Mouse (Mus musculus): ENCODE data around the gene Msi2. TPM values are rescaled to one million over a fixed set of nuclear protein-coding genes. Genes with fewer than 3 reads are reported as not detected.

Msi2 gene
- polyA plus RNA-seq, 1 experiment from 2014 or later, result 15.1 TPM

DNA sequence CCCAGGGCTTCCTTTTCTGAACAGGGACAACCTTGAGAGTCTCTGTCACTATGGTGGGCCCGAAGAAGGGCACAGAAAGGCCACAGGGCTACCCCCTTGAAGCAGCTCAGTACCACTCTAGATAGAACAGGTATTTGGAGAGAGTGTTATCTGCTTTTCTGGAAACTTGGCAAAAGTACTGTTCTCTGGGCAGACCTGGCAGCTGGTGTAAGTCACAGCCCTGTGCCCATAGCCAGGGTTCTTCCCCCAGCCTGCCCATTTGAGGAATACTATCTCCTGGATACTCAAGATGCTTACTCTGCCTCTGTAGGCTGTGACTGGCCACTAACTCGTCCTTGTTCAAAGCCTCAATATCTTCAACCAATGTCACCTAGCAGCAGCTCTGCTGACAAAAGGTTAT is 338.7 kb downstream of the Msi2 start:
- H3K36me3 ChIP-seq (ENCODE audit: control insufficient read depth, insufficient read depth, low read length), result 0 out of 2 replicates have a peak, but pooled peaks cover 4% of the 10 kb centered on the region
- 66% methylated on average over 2 of the region's 2 CpGs for WGBS
- no peak overlapping the region for H3K4me2 ChIP-seq (ENCODE audit: low read depth, low read length)
- no peak for ATAC-seq (ENCODE audit: low read depth)
- no peak overlapping the region for H3K9ac ChIP-seq (ENCODE audit: low read length)
- H3K27me3 ChIP-seq (ENCODE audit: control insufficient read depth, insufficient read depth, low read depth, low read length), result no peaks in the 10 kb centered on the region
- H3K4me1 ChIP-seq (replicated peaks; ENCODE audit: control insufficient read depth, insufficient read depth, low read length), result peaks cover 8% of the 10 kb centered on the region; the same call in 1 of the 2 replicates
- no peaks in the 10 kb centered on the region for H3K9me3 ChIP-seq (ENCODE audit: control insufficient read depth, low read length)
- H3K4me3 ChIP-seq (ENCODE audit: low read length), result no peak overlapping the region
- no peak overlapping the region for H3K27ac ChIP-seq (ENCODE audit: low read length)

DNA sequence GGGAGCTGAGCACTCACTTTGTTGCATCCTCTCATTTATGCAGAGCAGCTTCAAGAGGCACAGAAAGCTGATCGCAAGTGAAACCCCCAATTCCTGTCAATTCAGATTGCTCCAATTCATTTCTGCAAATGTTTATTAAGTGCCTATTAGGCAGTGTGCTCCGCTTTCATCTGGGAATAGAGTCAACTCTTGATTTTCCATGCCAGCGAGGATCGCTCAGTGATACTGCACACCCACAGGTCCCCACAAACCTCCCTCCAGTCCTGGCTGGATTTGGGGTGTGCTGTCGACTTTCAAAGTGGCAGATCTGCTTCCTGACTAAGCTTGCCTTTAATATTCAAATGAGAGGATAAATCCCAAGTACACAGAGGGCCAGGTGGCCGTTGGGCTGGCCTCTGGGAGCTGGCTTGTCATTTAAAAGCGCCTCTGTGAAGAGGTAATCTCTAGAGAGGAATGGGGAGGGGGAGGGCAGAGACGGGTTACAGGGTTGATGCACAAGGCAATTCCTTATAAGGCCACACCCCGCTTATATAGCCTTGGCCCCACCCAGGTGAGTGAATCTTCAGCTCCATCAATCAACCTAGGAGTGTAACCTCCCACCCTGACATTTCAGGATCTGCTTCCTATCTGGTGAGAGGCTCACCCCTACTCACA is 339.5 kb downstream of the Msi2 start:
- Histone ChIP-seq H3K4me2 (ENCODE audit: low read depth, low read length) (no peak overlapping the region), H3K9me3 (ENCODE audit: control insufficient read depth, low read length) (no peaks in the 10 kb centered on the region), H3K4me1 (replicated peaks; ENCODE audit: control insufficient read depth, insufficient read depth, low read length) (peaks cover 8% of the 10 kb centered on the region; the same call in 1 of the 2 replicates), H3K27me3 (ENCODE audit: control insufficient read depth, insufficient read depth, low read depth, low read length) (no peaks in the 10 kb centered on the region), H3K9ac (ENCODE audit: low read length) (no peak overlapping the region), H3K36me3 (ENCODE audit: control insufficient read depth, insufficient read depth, low read length) (0 out of 2 replicates have a peak, but pooled peaks cover 4% of the 10 kb centered on the region), H3K27ac (ENCODE audit: low read length) (no peak overlapping the region), H3K4me3 (ENCODE audit: low read length) (no peak overlapping the region)
- whole genome bisulfite sequencing, result 62% methylated on average over 9 of the region's 9 CpGs
- no peak for ATAC-seq (ENCODE audit: low read depth)

DNA sequence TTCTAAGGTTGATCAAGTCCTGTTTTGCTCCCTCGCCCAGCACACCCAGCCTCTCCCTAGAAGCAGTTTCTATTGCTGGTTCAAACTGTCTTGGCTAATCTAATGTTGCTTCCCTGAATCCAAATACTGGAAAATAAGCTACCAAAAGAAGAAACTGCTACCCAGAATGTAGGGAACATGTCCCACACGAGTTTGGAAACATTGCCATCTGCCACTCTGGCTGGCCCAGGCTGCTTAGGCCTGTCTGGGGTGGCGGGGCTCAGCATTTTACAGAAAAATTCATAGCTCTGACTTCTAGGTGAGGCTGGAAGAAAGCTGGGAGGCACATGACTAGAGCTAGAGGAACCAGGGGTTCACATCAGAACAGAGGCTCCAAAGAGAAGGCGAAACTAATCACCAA is 345.7 kb downstream of the Msi2 start:
- ATAC-seq (ENCODE audit: low read depth), result no peak

DNA sequence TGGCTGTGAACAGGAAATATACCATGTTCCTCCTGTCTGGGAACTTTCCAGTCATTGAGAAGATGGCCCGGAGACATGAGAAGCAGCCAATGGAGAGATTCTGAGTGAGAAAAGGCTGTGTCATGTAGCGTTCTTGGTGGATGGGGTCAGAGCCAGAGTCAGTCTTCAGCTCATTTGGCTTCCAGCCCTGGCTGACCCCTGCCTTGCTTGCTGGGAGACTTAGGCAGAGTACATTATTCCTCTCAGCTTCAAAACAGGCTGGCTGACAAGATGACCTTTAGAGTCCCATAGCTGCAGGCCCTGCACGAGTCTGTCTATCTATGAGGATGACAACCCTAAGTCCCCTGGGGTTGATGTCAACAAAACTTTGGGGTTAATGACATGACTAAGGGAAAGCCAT is 348.4 kb downstream of the Msi2 start:
- Histone ChIP-seq H3K27me3 (ENCODE audit: control insufficient read depth, insufficient read depth, low read depth, low read length) (no peaks in the 10 kb centered on the region), H3K9me3 (ENCODE audit: control insufficient read depth, low read length) (no peaks in the 10 kb centered on the region), H3K36me3 (ENCODE audit: control insufficient read depth, insufficient read depth, low read length) (no peaks in the 10 kb centered on the region), H3K27ac (ENCODE audit: low read length) (no peak overlapping the region), H3K4me1 (replicated peaks; ENCODE audit: control insufficient read depth, insufficient read depth, low read length) (no peaks in the 10 kb centered on the region), H3K4me3 (ENCODE audit: low read length) (no peak overlapping the region), H3K9ac (ENCODE audit: low read length) (no peak overlapping the region), H3K4me2 (ENCODE audit: low read depth, low read length) (no peak overlapping the region)
- peak; percentile 73 for ATAC-seq (ENCODE audit: low read depth)
- whole genome bisulfite sequencing, result 46% methylated on average over 3 of the region's 3 CpGs

More for the DNA sequence above, 345.7 kb downstream of the Msi2 start:
- Histone ChIP-seq H3K9me3 (ENCODE audit: control insufficient read depth, low read length) (no peaks in the 10 kb centered on the region), H3K4me3 (ENCODE audit: low read length) (no peak overlapping the region), H3K27me3 (ENCODE audit: control insufficient read depth, insufficient read depth, low read depth, low read length) (no peaks in the 10 kb centered on the region), H3K4me2 (ENCODE audit: low read depth, low read length) (no peak overlapping the region), H3K27ac (ENCODE audit: low read length) (no peak overlapping the region), H3K36me3 (ENCODE audit: control insufficient read depth, insufficient read depth, low read length) (0 out of 2 replicates have a peak, but pooled peaks cover 1% of the 10 kb centered on the region), H3K4me1 (replicated peaks; ENCODE audit: control insufficient read depth, insufficient read depth, low read length) (0 out of 2 replicates have a peak, but pooled peaks cover 2% of the 10 kb centered on the region), H3K9ac (ENCODE audit: low read length) (no peak overlapping the region)
- WGBS, result 75% methylated on average over 4 of the region's 4 CpGs

DNA sequence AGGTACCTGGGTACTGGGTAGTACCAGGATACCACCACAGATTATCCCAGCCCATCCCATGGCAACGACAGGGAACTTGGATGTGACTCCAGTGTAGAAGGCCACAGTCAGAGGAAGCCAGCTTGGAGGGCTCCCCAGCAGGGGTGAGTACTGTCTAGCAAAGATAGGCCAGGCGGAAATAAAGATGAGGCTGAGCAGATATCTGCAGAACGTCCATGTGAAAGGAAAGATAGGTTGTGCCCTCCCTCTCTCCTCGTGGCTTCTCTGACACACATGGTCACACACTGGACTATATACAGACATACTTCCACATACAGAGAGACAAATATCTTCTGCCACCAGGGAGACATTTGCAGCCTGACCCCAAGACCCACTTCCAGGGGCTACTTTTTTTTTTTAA is 350.8 kb downstream of the Msi2 start:
- Histone ChIP-seq H3K4me2 (ENCODE audit: low read depth, low read length) (no peak overlapping the region), H3K9me3 (ENCODE audit: control insufficient read depth, low read length) (no peaks in the 10 kb centered on the region), H3K27ac (ENCODE audit: low read length) (no peak overlapping the region), H3K27me3 (ENCODE audit: control insufficient read depth, insufficient read depth, low read depth, low read length) (no peaks in the 10 kb centered on the region), H3K36me3 (ENCODE audit: control insufficient read depth, insufficient read depth, low read length) (no peaks in the 10 kb centered on the region), H3K4me1 (replicated peaks; ENCODE audit: control insufficient read depth, insufficient read depth, low read length) (0 out of 2 replicates have a peak, but pooled peaks cover 4% of the 10 kb centered on the region), H3K9ac (ENCODE audit: low read length) (no peak overlapping the region), H3K4me3 (ENCODE audit: low read length) (no peak overlapping the region)
- WGBS, result 84% methylated on average over 4 of the region's 4 CpGs
- ATAC-seq (ENCODE audit: low read depth), result no peak

DNA sequence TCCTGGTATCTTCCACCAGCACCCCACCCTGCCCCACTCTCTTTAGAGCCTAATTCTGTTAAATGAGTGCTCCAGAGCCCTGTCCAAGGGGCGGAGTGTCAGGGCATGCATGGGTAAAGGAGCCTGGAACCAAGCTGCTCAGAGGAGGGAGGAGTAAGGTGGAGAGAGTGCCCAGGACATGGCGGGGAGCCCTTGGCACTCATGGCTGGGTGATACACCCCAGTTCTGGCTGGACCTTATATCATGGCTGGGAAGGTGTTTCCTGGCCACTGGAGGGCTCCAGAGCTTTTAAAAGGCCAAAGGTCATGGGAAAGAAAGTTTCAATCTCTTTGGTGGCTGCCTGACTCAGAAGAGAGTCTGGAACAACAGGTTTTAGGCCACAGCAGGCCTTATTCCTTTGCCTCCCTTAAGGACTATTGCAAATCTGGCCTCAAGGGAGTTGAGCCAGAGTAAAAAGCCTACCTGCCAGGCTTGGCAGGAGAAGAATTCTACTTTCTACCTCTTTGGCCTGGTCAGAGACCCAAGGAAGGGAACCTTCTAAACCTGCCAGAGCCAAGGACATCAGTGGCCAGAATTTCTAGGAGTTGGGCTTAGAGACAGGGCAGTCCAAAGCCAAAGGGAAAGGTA is 352.3 kb downstream of the Msi2 start:
- no peak overlapping the region for H3K9ac ChIP-seq (ENCODE audit: low read length)
- H3K27me3 ChIP-seq (ENCODE audit: control insufficient read depth, insufficient read depth, low read depth, low read length), result no peaks in the 10 kb centered on the region
- ATAC-seq (ENCODE audit: low read depth), result no peak
- 84% methylated on average over 2 of the region's 2 CpGs for WGBS
- H3K27ac ChIP-seq (ENCODE audit: low read length), result no peak overlapping the region
- H3K9me3 ChIP-seq (ENCODE audit: control insufficient read depth, low read length), result no peaks in the 10 kb centered on the region
- H3K4me1 ChIP-seq (replicated peaks; ENCODE audit: control insufficient read depth, insufficient read depth, low read length), result 0 out of 2 replicates have a peak, but pooled peaks cover 4% of the 10 kb centered on the region
- no peaks in the 10 kb centered on the region for H3K36me3 ChIP-seq (ENCODE audit: control insufficient read depth, insufficient read depth, low read length)
- H3K4me3 ChIP-seq (ENCODE audit: low read length), result no peak overlapping the region
- H3K4me2 ChIP-seq (ENCODE audit: low read depth, low read length), result no peak overlapping the region

DNA sequence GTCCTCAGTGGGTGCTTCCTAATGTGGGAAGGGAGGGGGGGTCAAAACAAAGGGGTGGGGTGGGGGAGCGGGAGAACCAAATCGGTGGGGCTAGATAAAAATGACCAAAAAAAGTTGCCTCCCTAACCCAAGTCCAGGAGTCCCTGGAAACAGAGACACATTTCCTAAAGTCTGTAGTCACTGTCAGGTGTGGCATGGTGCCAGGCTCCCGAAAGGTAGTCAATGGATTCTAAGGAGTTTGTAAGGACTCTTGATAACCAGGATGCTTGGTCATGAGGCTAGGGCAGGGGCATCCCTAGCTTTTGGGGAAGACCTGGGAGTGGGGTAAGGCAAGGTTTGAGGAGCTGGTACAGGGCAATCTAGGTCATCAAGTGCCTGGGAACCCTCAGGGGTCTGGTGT is 354.1 kb downstream of the Msi2 start:
- Histone ChIP-seq H3K36me3 (ENCODE audit: control insufficient read depth, insufficient read depth, low read length) (no peaks in the 10 kb centered on the region), H3K4me2 (ENCODE audit: low read depth, low read length) (no peak overlapping the region; the same call in 1 of the 2 replicates), H3K27me3 (ENCODE audit: control insufficient read depth, insufficient read depth, low read depth, low read length) (no peaks in the 10 kb centered on the region), H3K27ac (ENCODE audit: low read length) (no peak overlapping the region), H3K4me1 (replicated peaks; ENCODE audit: control insufficient read depth, insufficient read depth, low read length) (0 out of 2 replicates have a peak, but pooled peaks cover 4% of the 10 kb centered on the region), H3K9ac (ENCODE audit: low read length) (no peak overlapping the region), H3K4me3 (ENCODE audit: low read length) (no peak overlapping the region), H3K9me3 (ENCODE audit: control insufficient read depth, low read length) (no peaks in the 10 kb centered on the region)
- ATAC-seq (ENCODE audit: low read depth), result 0 out of 2 replicates have a peak, but pooled peaks have one; percentile 6
- 75% methylated on average over 3 of the region's 3 CpGs for WGBS

DNA sequence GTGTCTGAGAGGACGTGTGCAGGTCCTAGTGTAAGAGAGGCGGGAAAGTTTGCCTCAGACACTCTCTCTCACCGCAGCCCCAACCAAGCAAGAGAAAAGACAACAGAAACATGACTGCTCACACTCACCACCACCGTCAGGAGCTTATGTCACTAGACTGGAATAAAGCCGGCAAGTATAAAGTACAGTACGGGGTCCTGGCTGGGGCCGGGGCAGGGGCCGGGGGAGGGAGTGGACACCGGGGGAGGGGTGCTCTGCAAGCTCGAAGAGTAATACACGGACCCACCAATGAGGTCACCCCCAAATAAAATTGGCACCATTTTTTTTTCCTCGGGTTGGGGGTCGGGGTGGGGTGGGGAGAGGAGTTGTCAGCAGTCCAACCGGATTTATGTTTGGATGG is 354.8 kb downstream of the Msi2 start:
- H3K9me3 ChIP-seq (ENCODE audit: control insufficient read depth, low read length), result no peaks in the 10 kb centered on the region
- no peak overlapping the region for H3K27ac ChIP-seq (ENCODE audit: low read length)
- H3K4me1 ChIP-seq (replicated peaks; ENCODE audit: control insufficient read depth, insufficient read depth, low read length), result 0 out of 2 replicates have a peak, but pooled peaks cover 4% of the 10 kb centered on the region
- no peak overlapping the region for H3K4me3 ChIP-seq (ENCODE audit: low read length)
- no peaks in the 10 kb centered on the region for H3K27me3 ChIP-seq (ENCODE audit: control insufficient read depth, insufficient read depth, low read depth, low read length)
- WGBS, result 44% methylated on average over 14 of the region's 14 CpGs
- H3K36me3 ChIP-seq (ENCODE audit: control insufficient read depth, insufficient read depth, low read length), result no peaks in the 10 kb centered on the region
- H3K9ac ChIP-seq (ENCODE audit: low read length), result no peak overlapping the region
- peak; percentile 59 for ATAC-seq (ENCODE audit: low read depth)
- H3K4me2 ChIP-seq (ENCODE audit: low read depth, low read length), result peak overlapping the region; percentile 33

DNA sequence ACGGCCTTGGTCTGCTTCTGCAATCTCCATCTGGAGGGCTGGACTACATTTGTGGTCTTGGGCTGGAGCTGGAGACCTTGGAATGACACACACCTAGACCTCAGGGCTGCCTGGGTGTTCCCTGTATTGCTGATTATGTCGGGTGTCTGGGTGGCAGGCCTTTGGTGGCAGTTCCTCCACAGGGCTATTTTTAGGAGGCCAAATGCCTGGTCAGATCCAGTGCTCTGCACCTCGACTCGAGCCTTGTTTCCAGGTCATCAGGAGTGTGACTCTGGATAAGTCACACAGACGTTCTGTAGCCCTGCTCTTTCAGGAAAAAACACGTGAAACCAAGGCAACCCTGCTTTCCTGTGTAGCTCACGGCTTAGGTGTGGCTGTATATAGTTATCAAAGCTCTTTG is 358.6 kb downstream of the Msi2 start:
- H3K9ac ChIP-seq (ENCODE audit: low read length), result no peak overlapping the region
- ATAC-seq (ENCODE audit: low read depth), result no peak
- H3K36me3 ChIP-seq (ENCODE audit: control insufficient read depth, insufficient read depth, low read length), result no peaks in the 10 kb centered on the region
- H3K9me3 ChIP-seq (ENCODE audit: control insufficient read depth, low read length), result no peaks in the 10 kb centered on the region
- no peak overlapping the region for H3K4me3 ChIP-seq (ENCODE audit: low read length)
- peaks cover 17% of the 10 kb centered on the region; the same call in 1 of the 2 replicates for H3K4me1 ChIP-seq (replicated peaks; ENCODE audit: control insufficient read depth, insufficient read depth, low read length)
- H3K27ac ChIP-seq (ENCODE audit: low read length), result no peak overlapping the region
- H3K4me2 ChIP-seq (ENCODE audit: low read depth, low read length), result no peak overlapping the region
- H3K27me3 ChIP-seq (ENCODE audit: control insufficient read depth, insufficient read depth, low read depth, low read length), result no peaks in the 10 kb centered on the region
- WGBS, result 79% methylated on average over 7 of the region's 7 CpGs
